ENCODE assay signal across 16 mouse cellular contexts in genomic region chr12:82810631-82811030, GRCm38 (mm10).
"Had no signal": no experiment of that assay in that cellular context is flagged by ENCODE, and none has a peak within 500 bp of the region (broad histone marks: within the 10 kb centered on the region; RNA-seq: fewer than 3 reads in every experiment).

No protein-coding gene starts in this region.

- H3K4me1 ChIP-seq: limb, embryonic 10.5 days; liver, embryonic 15.5 days; megakaryocyte, embryonic 14.5 days; midbrain, embryonic 15.5 days; neural tube, embryonic 12.5 days had no signal

- H3K4me3 ChIP-seq: left cerebral cortex, adult 2 months; limb, embryonic 10.5 days; liver, embryonic 15.5 days; megakaryocyte, embryonic 14.5 days; midbrain, embryonic 15.5 days; neural tube, embryonic 12.5 days had no signal

- DNase-seq: lung, adult 2 months; right cerebral cortex, postnatal 4 days; spleen, adult 18-20 months; thymus, adult 18-20 months; thymus, postnatal 14 days had no signal

- H3K36me3 ChIP-seq: limb, embryonic 10.5 days; liver, embryonic 15.5 days; midbrain, embryonic 15.5 days; neural tube, embryonic 12.5 days had no signal

- H3K27me3 ChIP-seq: liver, embryonic 15.5 days; megakaryocyte, embryonic 14.5 days; midbrain, embryonic 15.5 days; neural tube, embryonic 12.5 days had no signal

- ATAC-seq: intestine, embryonic 16.5 days; lung, postnatal 0 days; midbrain, embryonic 15.5 days had no signal

- H3K27ac ChIP-seq: left cerebral cortex, adult 2 months; limb, embryonic 10.5 days; liver, embryonic 15.5 days; macrophage; midbrain, embryonic 15.5 days; neural tube, embryonic 12.5 days had no signal

- H3K9me3 ChIP-seq: limb, embryonic 10.5 days; liver, embryonic 15.5 days; megakaryocyte, embryonic 14.5 days; midbrain, embryonic 15.5 days; neural tube, embryonic 12.5 days had no signal

- H3K4me2 ChIP-seq: liver, embryonic 11.5 days; liver, embryonic 15.5 days; midbrain, embryonic 11.5 days; midbrain, embryonic 15.5 days; neural tube, embryonic 12.5 days had no signal

- H3K9ac ChIP-seq: liver, embryonic 15.5 days; midbrain, embryonic 15.5 days; neural tube, embryonic 12.5 days had no signal
